Mouse (Mus musculus) CH12.LX (cell line): ENCODE data around the gene Pum1. TPM values are rescaled to one million over a fixed set of nuclear protein-coding genes. Genes with fewer than 3 reads are reported as not detected.
"Not testable (repeated sequence)": the region's sequence is repeated elsewhere in the genome, so short reads cannot be mapped to it uniquely, and the experiment has no call there.

Experiments used
- DNase-seq: peaks from one replicate; pipeline ENCODE4 v3.0.0-alpha.2; 2013; ENCODE audit errors: extremely low read depth
- H3K27ac ChIP-seq: 2 replicates; pipeline ENCODE4 v1.5.1; 2012; ENCODE audit warnings: low read depth, mild to moderate bottlenecking, control low read depth, moderate library complexity; ENCODE audit not compliant: insufficient read depth
- H3K27me3 ChIP-seq: replicated peaks from 2 replicates; pipeline ENCODE3; 2012; ENCODE audit warnings: inconsistent platforms
- H3K36me3 ChIP-seq, 2 experiments: replicated peaks in 1 of 2; 2 replicates each; pipeline versions ENCODE3 to v1.6.1; 2012; ENCODE audit warnings: inconsistent platforms in 1 of 2, low read length in 1 of 2, mild to moderate bottlenecking in 1 of 2, mixed read lengths in 1 of 2, moderate library complexity in 1 of 2; ENCODE audit not compliant: control insufficient read depth in 1 of 2, insufficient read depth in 1 of 2
- H3K4me1 ChIP-seq, 2 experiments: 2 replicates each; pipeline ENCODE4 v1.6.1; 2012; ENCODE audit warnings: inconsistent platforms in 1 of 2, moderate library complexity in 1 of 2; ENCODE audit not compliant: insufficient read depth in 2 of 2, control insufficient read depth in 1 of 2
- H3K4me2 ChIP-seq: 2 replicates; pipeline ENCODE4 v1.6.1; 2012; ENCODE audit warnings: low read depth, mild to moderate bottlenecking, control low read depth; ENCODE audit not compliant: poor library complexity, insufficient read depth, severe bottlenecking
- H3K4me3 ChIP-seq, 3 experiments: fragments of 150-350 bp in 1 of 3; sonication (generic) in 1 of 3; replicated peaks in 1 of 3; 2 replicates each; pipeline versions ENCODE3 to v1.5.1; 2011 to 2012; ENCODE audit warnings: low read depth in 2 of 3, low read length in 2 of 3, mild to moderate bottlenecking in 2 of 3, moderate library complexity in 2 of 3, control low read depth in 1 of 3, improper control_type of control experiment in 1 of 3, inconsistent platforms in 1 of 3, mixed read lengths in 1 of 3; ENCODE audit not compliant: poor library complexity in 1 of 3
- H3K79me2 ChIP-seq: replicated peaks from 2 replicates; pipeline ENCODE4 v1.6.1; 2012; ENCODE audit warnings: mild to moderate bottlenecking, moderate library complexity; ENCODE audit not compliant: control insufficient read depth, poor library complexity, insufficient read depth, severe bottlenecking; ENCODE audit errors: extremely low read depth
- H3K9ac ChIP-seq: 2 replicates; pipeline ENCODE4 v1.6.1; 2012; ENCODE audit warnings: low read depth, mild to moderate bottlenecking, control low read depth, moderate library complexity; ENCODE audit not compliant: insufficient read depth
- H3K9me3 ChIP-seq: replicated peaks from 2 replicates; pipeline ENCODE3; 2012; ENCODE audit warnings: low read length, inconsistent platforms, mixed read lengths
- CHD1 ChIP-seq: IDR thresholded peaks from 2 replicates; pipeline ENCODE4 v1.6.1; 2012; ENCODE audit warnings: low read depth, low read length, improper control_type of control experiment, inconsistent platforms
- CTCF ChIP-seq, 2 experiments: IDR thresholded peaks in 1 of 2; conservative IDR thresholded peaks in 1 of 2; 2 replicates each; pipeline ENCODE4 v1.5.1; 2011 to 2012; ENCODE audit warnings: low read depth in 2 of 2, low read length in 2 of 2, improper control_type of control experiment in 1 of 2, inconsistent platforms in 1 of 2, mild to moderate bottlenecking in 1 of 2, moderate library complexity in 1 of 2
- ETS1 ChIP-seq: conservative IDR thresholded peaks from 2 replicates; pipeline ENCODE4 v1.6.1; 2012; ENCODE audit warnings: low read depth, mild to moderate bottlenecking, inconsistent platforms, low read length, improper control_type of control experiment, moderate library complexity
- GABPA ChIP-seq: IDR thresholded peaks from 2 replicates; pipeline ENCODE4 v1.6.1; 2012; ENCODE audit warnings: low read depth, low read length, improper control_type of control experiment, inconsistent platforms; ENCODE audit not compliant: insufficient replicate concordance
- HCFC1 ChIP-seq: IDR thresholded peaks from 2 replicates; pipeline ENCODE4 v1.6.1; 2012; ENCODE audit warnings: low read depth, mild to moderate bottlenecking, inconsistent platforms, low read length, improper control_type of control experiment
- JUN ChIP-seq: IDR thresholded peaks from 2 replicates; pipeline ENCODE4 v1.6.1; 2011; ENCODE audit warnings: low read depth, mild to moderate bottlenecking, low read length, improper control_type of control experiment, moderate library complexity; ENCODE audit not compliant: insufficient read depth
- MAFK ChIP-seq: IDR thresholded peaks from 2 replicates; pipeline ENCODE4 v1.6.1; 2011; ENCODE audit warnings: low read length, improper control_type of control experiment; ENCODE audit not compliant: insufficient replicate concordance
- MXI1 ChIP-seq: IDR thresholded peaks from 2 replicates; pipeline ENCODE4 v1.6.1; 2011; ENCODE audit warnings: mild to moderate bottlenecking, low read depth, low read length, improper control_type of control experiment
- NELFE ChIP-seq: IDR thresholded peaks from 2 replicates; pipeline ENCODE4 v1.6.1; 2011; ENCODE audit warnings: low read depth, low read length, improper control_type of control experiment
- POLR2A ChIP-seq: IDR thresholded peaks from 2 replicates; pipeline ENCODE4 v1.6.1; 2011; ENCODE audit warnings: low read depth, mild to moderate bottlenecking, improper control_type of control experiment, low read length
- POLR2AphosphoS2 ChIP-seq: IDR thresholded peaks from 2 replicates; pipeline ENCODE4 v1.6.1; 2011; ENCODE audit warnings: low read depth, low read length, improper control_type of control experiment
- RAD21 ChIP-seq: IDR thresholded peaks from 2 replicates; pipeline ENCODE4 v1.6.1; 2011; ENCODE audit warnings: low read depth, mild to moderate bottlenecking, low read length, improper control_type of control experiment, moderate library complexity
- TBP ChIP-seq: conservative IDR thresholded peaks from 2 replicates; pipeline ENCODE4 v1.6.1; 2011; ENCODE audit warnings: low read depth, low read length, improper control_type of control experiment
- UBTF ChIP-seq: IDR thresholded peaks from 2 replicates; pipeline ENCODE4 v1.6.1; 2012; ENCODE audit warnings: low read depth, mild to moderate bottlenecking, inconsistent platforms, low read length, improper control_type of control experiment, moderate library complexity
- USF1 ChIP-seq: IDR thresholded peaks from 2 replicates; pipeline ENCODE4 v1.6.1; 2014; ENCODE audit warnings: low read depth, mild to moderate bottlenecking, inconsistent platforms, low read length, improper control_type of control experiment
- ZC3H11A ChIP-seq: IDR thresholded peaks from 2 replicates; pipeline ENCODE4 v1.6.1; 2012; ENCODE audit warnings: low read depth, mild to moderate bottlenecking, inconsistent platforms, low read length, improper control_type of control experiment
- ZNF384 ChIP-seq: IDR thresholded peaks from 2 replicates; pipeline ENCODE4 v1.6.1; 2012; ENCODE audit warnings: low read depth, low read length, improper control_type of control experiment, inconsistent platforms
- dilution Hi-C: fragments of 300-500 bp; cut with MboI; formaldehyde crosslinking; loops from 2 replicates; pipeline ENCODE4 v1.14.3; 2020; ENCODE audit warnings: low sequenced_read_pairs; ENCODE audit not compliant: extremely low pct_unique_long_range_greater_than_20kb, extremely low pct_ligation_motif_present
- in situ Hi-C: fragments of 300-500 bp; cut with MboI; formaldehyde crosslinking; loops from 3 replicates; pipeline ENCODE4 v1.14.3; 2019; ENCODE audit warnings: low sequenced_read_pairs, low pct_ligation_motif_present, low pct_unique_long_range_greater_than_20kb, mixed read lengths
- polyA plus RNA-seq: library from polyadenylated mRNA; unstranded; fragments of >175 nt; gene quantifications from 2 replicates; pipeline ENCODE4 v1.2.1, GENCODE M21; 2012; ENCODE audit warnings: low read depth; ENCODE audit not compliant: insufficient read length
- total RNA-seq, 2 experiments: library from RNA; depleted of rRNA; stranded (reverse); fragments of 300-350 nt in 1 of 2; fragments of >200 nt in 1 of 2; gene quantifications; 2 replicates each; pipeline ENCODE4 v1.2.3; 2012 to 2014

Pum1 gene
- total and polyA plus RNA-seq, 3 experiments, result 17.1 to 41.0 (median 38.0) TPM

- Histone ChIP-seq H3K4me2 (no peak overlapping the region), H3K9me3 (no peaks in the 10 kb centered on the region), H3K27me3 (no peaks in the 10 kb centered on the region), H3K36me3 (peaks cover 44 to 86% of the 10 kb centered on the region in 2 experiments), H3K4me1 (peaks cover 0 to 10% of the 10 kb centered on the region in 2 experiments; a peak in 1 of 4 replicates), H3K9ac (no peak overlapping the region), H3K79me2 (peaks cover 98% of the 10 kb centered on the region), H3K4me3 (no peak overlapping the region), H3K27ac (no peak overlapping the region)
- no peak for DNase-seq
- no peak for TF ChIP-seq POLR2A
- in situ Hi-C loops (no loop called here), dilution Hi-C loops (no loop called here)
These were observed 15.0 kb downstream of the Pum1 start for GRCm38 (mm10) chr4:130678149-130678548.

DNA sequence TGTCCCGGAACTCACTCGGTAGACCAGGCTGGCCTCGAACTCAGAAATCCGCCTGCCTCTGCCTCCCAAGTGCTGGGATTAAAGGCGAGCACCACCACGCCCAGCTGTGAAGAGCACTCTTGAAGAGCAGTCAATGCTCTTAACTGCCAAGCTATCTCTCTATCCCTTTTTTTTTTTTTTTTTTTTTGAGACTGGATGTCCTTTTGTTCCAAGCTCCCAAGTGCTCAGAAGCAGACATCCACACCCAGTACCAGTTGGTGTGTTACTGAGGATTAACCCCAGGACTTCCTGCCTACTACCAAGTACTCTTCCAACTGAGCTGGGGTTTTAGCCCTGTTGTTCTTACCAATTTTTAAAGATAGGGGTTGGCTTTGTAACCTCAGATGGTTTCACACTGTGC is 17.6 kb downstream of the Pum1 start:
- Histone ChIP-seq H3K9me3 (no peaks in the 10 kb centered on the region), H3K9ac (no peak overlapping the region), H3K36me3 (peaks cover 39 to 84% of the 10 kb centered on the region in 2 experiments), H3K4me2 (no peak overlapping the region), H3K27me3 (no peaks in the 10 kb centered on the region), H3K79me2 (peaks cover 96% of the 10 kb centered on the region), H3K27ac (no peak overlapping the region), H3K4me3 (no peak overlapping the region), H3K4me1 (peaks cover 4 to 18% of the 10 kb centered on the region in 2 experiments; a peak in 2 of 4 replicates)
- in situ Hi-C loops (no loop called here), dilution Hi-C loops (no loop called here)
- DNase-seq, result no peak
- TF ChIP-seq MAFK (no peak), RAD21 (no peak), CTCF (conservative IDR thresholded peaks at IDR 0.05 in 1 of 2, IDR thresholded peaks at IDR 0.05 in 1 of 2; ENCODE audit: low read depth in 2 of 2, low read length in 2 of 2) (no peak), ZC3H11A (no peak), GABPA (no peak), ETS1 (no peak), MXI1 (no peak), USF1 (no peak), ZNF384 (no peak), POLR2AphosphoS2 (no peak), CHD1 (no peak), UBTF (no peak), JUN (no peak), NELFE (no peak), TBP (no peak), HCFC1 (no peak)

DNA sequence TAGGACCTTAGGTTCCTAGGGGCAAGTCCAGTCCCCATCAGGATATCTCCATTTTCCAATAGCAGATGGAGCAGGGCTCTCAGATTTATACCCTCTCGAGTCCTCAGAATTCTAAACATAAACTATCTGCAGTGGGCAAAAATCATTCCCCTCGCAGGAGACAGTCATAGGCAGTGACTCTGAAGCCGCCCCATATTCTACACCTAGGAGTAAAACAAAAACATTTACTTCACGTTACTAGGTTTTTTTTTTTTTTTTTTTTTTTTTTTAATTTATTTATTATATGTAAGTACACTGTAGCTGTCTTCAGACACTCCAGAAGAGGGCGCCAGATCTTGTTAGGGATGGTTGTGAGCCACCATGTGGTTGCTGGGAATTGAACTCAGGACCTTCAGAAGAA is 19.9 kb downstream of the Pum1 start:
- H3K9ac ChIP-seq, H3K27me3 ChIP-seq, DNase-seq, H3K4me2 ChIP-seq, H3K27ac ChIP-seq, dilution Hi-C loops, H3K9me3 ChIP-seq, H3K4me3 ChIP-seq, in situ Hi-C loops: not testable (repeated sequence)
- Histone ChIP-seq H3K36me3 (peaks cover 29 to 80% of the 10 kb centered on the region in 2 experiments), H3K79me2 (peaks cover 90% of the 10 kb centered on the region), H3K4me1 (peaks cover 4 to 14% of the 10 kb centered on the region in 2 experiments; a peak in 2 of 4 replicates)
